Mouse (Mus musculus) testis, adult 2 months (tissue): ENCODE data around the gene Nif3l1.

Source experiments
- CTCF ChIP-seq: fragments of 200-500 bp; IDR thresholded peaks from 2 replicates; pipeline ENCODE4 v1.5.1; 2012; ENCODE audit warnings: low read depth, mild to moderate bottlenecking, inconsistent platforms, low read length, moderate library complexity; ENCODE audit not compliant: control insufficient read depth, insufficient read depth, insufficient replicate concordance
- POLR2A ChIP-seq: fragments of 200-500 bp; IDR thresholded peaks from 2 replicates; pipeline ENCODE4 v1.6.1; 2012; ENCODE audit warnings: low read depth, mild to moderate bottlenecking, inconsistent platforms, low read length, moderate library complexity; ENCODE audit not compliant: control insufficient read depth

DNA sequence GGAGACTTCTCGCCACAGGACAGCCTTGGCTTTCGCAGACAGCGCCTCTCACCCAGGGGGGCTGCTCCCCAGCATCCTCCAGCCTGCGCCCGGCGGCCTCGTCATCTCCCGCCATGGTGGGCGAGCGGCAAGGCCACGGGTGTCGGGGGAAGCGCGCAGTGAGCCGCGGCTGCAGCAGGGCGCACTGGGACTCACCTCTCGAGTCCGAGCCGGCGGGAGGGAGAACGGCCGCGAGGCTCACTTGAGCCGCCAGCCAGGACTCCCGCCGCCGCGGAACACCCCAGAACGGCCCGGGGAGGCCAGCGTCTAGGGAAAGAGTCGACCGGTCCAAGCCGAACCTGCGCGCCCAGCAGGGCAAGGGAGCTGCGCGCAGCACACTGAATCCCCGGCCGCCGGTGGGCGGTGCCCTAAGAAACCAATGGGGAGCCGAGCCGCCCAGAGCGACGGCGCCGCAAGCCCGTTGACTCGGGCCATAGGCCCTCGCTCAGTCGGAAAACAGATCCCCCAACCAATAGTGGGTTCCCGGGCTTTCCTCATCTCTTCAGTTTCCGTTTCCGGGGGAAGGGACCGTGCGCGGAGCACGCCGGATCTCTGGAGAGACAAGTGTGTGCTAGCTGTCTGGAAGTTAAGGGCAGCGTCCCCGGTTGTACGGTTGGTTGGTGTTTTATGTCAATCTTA is 59.8 kb downstream of the Nif3l1 start, which contains the start of gene Orc2:
- TF ChIP-seq POLR2A (peak; percentile 62), CTCF (no peak)
